In the genomic region with DNA sequence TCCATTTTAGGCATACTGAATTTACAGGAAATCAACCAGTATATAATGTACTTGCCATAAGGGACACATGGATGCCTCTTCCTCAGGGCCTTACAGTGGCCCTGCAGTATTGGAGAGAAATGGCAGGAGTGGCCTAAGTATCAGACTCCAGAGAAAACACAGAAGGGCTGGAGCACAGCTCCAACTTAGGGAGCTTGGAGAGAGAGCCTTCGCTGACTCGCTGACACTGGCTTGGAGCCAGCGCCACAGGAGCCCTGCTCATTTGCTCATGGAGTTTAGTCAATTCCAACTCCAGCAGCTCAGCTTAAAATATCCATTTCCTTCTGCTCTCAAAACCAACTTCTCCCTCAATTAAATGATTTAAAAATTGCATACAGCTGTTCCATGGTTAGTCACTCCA, we compare ENCODE assay signal across 7 mouse cellular contexts. TPM values are rescaled to one million over a fixed set of nuclear protein-coding genes. Genes with fewer than 3 reads are reported as not detected.
DNase-seq lines count a peak whose midpoint lies in the region; ATAC-seq and TF ChIP-seq lines count a peak whose summit lies in the region.

No protein-coding gene starts in this region.

- DNase-seq in lung, embryonic 14.5 days, result peak; percentile 87
- no peak for DNase-seq in lung, postnatal 36 days
- peak; percentile 41 for DNase-seq in cerebellum, adult 11 months
- peak; percentile 81 for DNase-seq in gastrocnemius, adult 2 months
- DNase-seq in left cerebral cortex, postnatal 36 days (ENCODE audit: low spot score in 2 of 2), result peak; percentile 47 to 50
- DNase-seq in spleen, postnatal 14 days (ENCODE audit: low spot score in 2 of 2), result no peak
- no peak for DNase-seq in natural killer cell, adult 2 months (ENCODE audit: low spot score in 2 of 2)

- H3K9ac ChIP-seq in lung, embryonic 14.5 days, result no peak overlapping the region

- no peak for TF ChIP-seq CTCF in lung, embryonic 14.5 days (IDR thresholded peaks at IDR 0.05; ENCODE audit: low read depth)
- no peak for TF ChIP-seq CTCF in gastrocnemius, adult 2 months (IDR thresholded peaks at IDR 0.05)

- peak; percentile 65; the same call in 1 of the 2 replicates for ATAC-seq in lung, embryonic 14.5 days (ENCODE audit: insufficient read depth)

- H3K9me3 ChIP-seq in lung, embryonic 14.5 days (ENCODE audit: low read depth, low read length), result no peaks in the 10 kb centered on the region

- intact Hi-C loops in gastrocnemius, adult 2 months (cut with DNase I), result no loop called here
- intact Hi-C loops in left cerebral cortex, postnatal 36 days (cut with DNase I), result no loop called here

- peaks cover 33% of the 10 kb centered on the region for H3K36me3 ChIP-seq in lung, embryonic 14.5 days (ENCODE audit: insufficient read depth)

- H3K4me2 ChIP-seq in lung, embryonic 14.5 days, result no peak overlapping the region

- 41% methylated on average over 3 of the region's 3 CpGs for WGBS in lung, embryonic 14.5 days

- no peak overlapping the region; the same call in 1 of the 2 replicates for H3K27ac ChIP-seq in lung, embryonic 14.5 days (ENCODE audit: low read depth)
- peak overlapping the region; percentile 73 for H3K27ac ChIP-seq in gastrocnemius, adult 2 months

- no peaks in the 10 kb centered on the region for H3K27me3 ChIP-seq in lung, embryonic 14.5 days (ENCODE audit: insufficient read depth, low read length)

- no peaks in the 10 kb centered on the region for H3K4me1 ChIP-seq in lung, embryonic 14.5 days (ENCODE audit: insufficient read depth)

- no peak overlapping the region for H3K4me3 ChIP-seq in lung, embryonic 14.5 days (ENCODE audit: low read depth, low read length)
- H3K4me3 ChIP-seq in gastrocnemius, adult 2 months, result 0 out of 2 replicates have a peak overlapping the region, but pooled peaks have one; percentile 17

RNA-seq across cellular contexts. Expression of gene Rnf141, which starts 22.6 kb away (rescaled TPM):
- 37.1 and 39.1 TPM in 2 replicates for polyA plus RNA-seq in lung, embryonic 14.5 days (2014; fragmentation: Nextera tagmentation; extraction: Ambion mirVana)
- 10 to 100 TPM; 20.1 to 21.4 TPM for total RNA-seq in gastrocnemius, adult 2 months (2021)
- total RNA-seq in left cerebral cortex, postnatal 36 days (2021), result 10 to 100 TPM; 70.1 to 79.3 TPM

RNA-seq across cellular contexts. Expression of gene Lyve1, which starts 41.4 kb away (rescaled TPM):
- polyA plus RNA-seq in lung, embryonic 14.5 days (2014; fragmentation: Nextera tagmentation; extraction: Ambion mirVana), result 33.8 and 37.6 TPM in 2 replicates
- 1 to 10 TPM; 5.7 to 9.6 TPM for total RNA-seq in gastrocnemius, adult 2 months (2021)
- 1 to 10 TPM in 1 of 2 experiments, under 1 TPM in 1; 0.99 to 2.1 TPM for total RNA-seq in left cerebral cortex, postnatal 36 days (2021)

RNA-seq across cellular contexts. Expression of gene Ampd3, which starts 53.6 kb away (rescaled TPM):
- polyA plus RNA-seq in lung, embryonic 14.5 days (2014; fragmentation: Nextera tagmentation; extraction: Ambion mirVana), result 1.4 and 2.6 TPM in 2 replicates
- 10 to 100 TPM in 1 of 2 experiments, 1 to 10 TPM in 1; 7.6 to 16.6 TPM for total RNA-seq in gastrocnemius, adult 2 months (2021)
- total RNA-seq in left cerebral cortex, postnatal 36 days (2021), result 10 to 100 TPM; 19.7 to 25.4 TPM

Comparison
In these comparisons a context has a peak if more than half of its experiments do, and no peak if none do; other contexts are left out.
1. DNase-seq: peak in lung, embryonic 14.5 days (single experiment), cerebellum, adult 11 months (single experiment), gastrocnemius, adult 2 months (single experiment) and left cerebral cortex, postnatal 36 days (2 of 2); none in lung, postnatal 36 days (single experiment), spleen, postnatal 14 days (0 of 2) and natural killer cell, adult 2 months (0 of 2).